Mouse (Mus musculus) adrenal gland, postnatal 4 days (tissue): ENCODE results near the gene Synpo2l. TPM values are rescaled to one million over a fixed set of nuclear protein-coding genes. Genes with fewer than 3 reads are reported as not detected.

Experiments
- microRNA-seq: library from miRNA; unstranded; fragments of <30 nt; microRNA quantifications from one replicate; pipeline ENCODE4 v1.2.0, GENCODE M21; 2021
- total RNA-seq, 2 experiments: library from RNA; stranded (reverse); gene quantifications; 2 replicates each; pipeline ENCODE4 v1.2.3; 2021

The Synpo2l gene
- total RNA-seq, 2 experiments from 2014 or later, result 3.6 to 11.8 TPM

Small RNAs within 50 kb of the gene (microRNA-seq; reads per million reads assigned to microRNA genes)
- gene Mir6946, result 0.79 reads per million

Other genes with a start within 250 kb of the Synpo2l start
- gene Cfap70, start 216.1 kb downstream of the Synpo2l start, total RNA-seq, result 1 to 10 TPM; 1.7 to 5.2 TPM
- 10 to 100 TPM; 81.0 to 81.8 TPM for gene Anxa7, start 188.2 kb downstream of the Synpo2l start, total RNA-seq
- gene Mss51, start 171.5 kb downstream of the Synpo2l start, total RNA-seq, result 1 to 10 TPM; 2.2 to 2.6 TPM
- 10 to 100 TPM; 87.7 to 95.3 TPM for gene Ppp3cb, start 121.8 kb downstream of the Synpo2l start, total RNA-seq
- 10 to 100 TPM; 20.0 to 20.4 TPM for gene Usp54, start 27.3 kb downstream of the Synpo2l start, total RNA-seq
- gene Myoz1, start 11.8 kb downstream of the Synpo2l start, total RNA-seq, result 10 to 100 TPM; 11.0 to 25.8 TPM
- gene Sec24c, start 6.0 kb upstream of the Synpo2l start, total RNA-seq, result 100 to 1,000 TPM; 137 to 140 TPM
- gene Fut11, start 26.6 kb upstream of the Synpo2l start, total RNA-seq, result 10 to 100 TPM; 25.9 to 26.1 TPM
- gene Chchd1, start 34.7 kb upstream of the Synpo2l start, total RNA-seq, result 10 to 100 TPM; 76.1 to 88.5 TPM
- gene Zswim8, start 39.2 kb upstream of the Synpo2l start, total RNA-seq, result 100 to 1,000 TPM; 136 to 151 TPM
- gene Ndst2, start 66.2 kb upstream of the Synpo2l start, total RNA-seq, result 10 to 100 TPM; 46.4 to 49.0 TPM
- 10 to 100 TPM; 77.3 to 87.2 TPM for gene Camk2g, start 125.7 kb upstream of the Synpo2l start, total RNA-seq
- gene Plau, start 168.3 kb upstream of the Synpo2l start, total RNA-seq, result 10 to 100 TPM; 19.8 to 36.6 TPM